Mouse (Mus musculus) small intestine, adult 2 months (tissue): ENCODE measurements around the gene Esyt1. TPM values are rescaled to one million over a fixed set of nuclear protein-coding genes. Genes with fewer than 3 reads are reported as not detected.
"Not testable (repeated sequence)": the region's sequence is repeated elsewhere in the genome, so short reads cannot be mapped to it uniquely, and the experiment has no call there.

Source experiments
- H3K27ac ChIP-seq: fragments of 200-500 bp; 2 replicates; pipeline ENCODE4 v1.5.1; 2012; ENCODE audit warnings: low read depth, low read length, control low read depth, inconsistent platforms; ENCODE audit not compliant: insufficient read depth
- H3K27me3 ChIP-seq: fragments of 200-500 bp; 2 replicates; pipeline ENCODE4 v1.6.1; 2012; ENCODE audit warnings: mild to moderate bottlenecking, moderate library complexity, low read length, inconsistent platforms; ENCODE audit not compliant: control insufficient read depth, insufficient read depth
- H3K36me3 ChIP-seq: fragments of 200-500 bp; 2 replicates; pipeline ENCODE4 v1.6.1; 2012; ENCODE audit warnings: mild to moderate bottlenecking, low read length, control low read depth, inconsistent platforms; ENCODE audit not compliant: control insufficient read depth, insufficient read depth
- H3K4me1 ChIP-seq: fragments of 200-500 bp; 2 replicates; pipeline ENCODE4 v1.6.1; 2012; ENCODE audit warnings: low read length, inconsistent platforms, mixed read lengths; ENCODE audit not compliant: control insufficient read depth, insufficient read depth, insufficient read length
- H3K4me3 ChIP-seq: fragments of 200-500 bp; 2 replicates; pipeline ENCODE4 v1.5.1; 2012; ENCODE audit warnings: low read depth, mild to moderate bottlenecking, control low read depth, inconsistent platforms, low read length, moderate library complexity
- CTCF ChIP-seq: fragments of 200-500 bp; IDR thresholded peaks from 2 replicates; pipeline ENCODE4 v1.5.1; 2012; ENCODE audit warnings: low read depth, mild to moderate bottlenecking, control low read depth, inconsistent platforms, low read length, moderate library complexity, mixed read lengths; ENCODE audit not compliant: insufficient replicate concordance, insufficient read length; ENCODE audit errors: extremely low read depth
- POLR2A ChIP-seq: fragments of 200-500 bp; IDR thresholded peaks from 2 replicates; pipeline ENCODE4 v1.6.1; 2012; ENCODE audit warnings: low read depth, mild to moderate bottlenecking, control low read depth, inconsistent platforms, low read length, moderate library complexity
- WGBS: fragments of 180-500 bp; shearing (Covaris S2); methylation state at CpG from one replicate; pipeline ENCODE4 v1.1.7; 2018; 5-methylcytosine and 5-hydroxymethylcytosine counted together
- polyA plus RNA-seq: library from polyadenylated mRNA; depleted of rRNA; stranded (reverse); fragments of >200 nt; gene quantifications from 2 replicates; pipeline ENCODE4 v1.2.3, GENCODE M21; 2012

The Esyt1 gene
- polyA plus RNA-seq, 1 experiment: 26.3 TPM

- H3K27me3 ChIP-seq: no peaks in the 10 kb centered on the region
- H3K4me1 ChIP-seq: peaks cover 16% of the 10 kb centered on the region
- TF ChIP-seq CTCF: no peak
- no peak for TF ChIP-seq POLR2A
- peaks cover 20% of the 10 kb centered on the region for H3K36me3 ChIP-seq
- peak overlapping the region; percentile 91 for H3K4me3 ChIP-seq
- WGBS: 34% methylated on average over 11 of the region's 11 CpGs
- peak overlapping the region; percentile 69 for H3K27ac ChIP-seq
These were observed 30.9 kb downstream of the Esyt1 start for GRCm38 (mm10) chr10:128494667-128495245.

DNA sequence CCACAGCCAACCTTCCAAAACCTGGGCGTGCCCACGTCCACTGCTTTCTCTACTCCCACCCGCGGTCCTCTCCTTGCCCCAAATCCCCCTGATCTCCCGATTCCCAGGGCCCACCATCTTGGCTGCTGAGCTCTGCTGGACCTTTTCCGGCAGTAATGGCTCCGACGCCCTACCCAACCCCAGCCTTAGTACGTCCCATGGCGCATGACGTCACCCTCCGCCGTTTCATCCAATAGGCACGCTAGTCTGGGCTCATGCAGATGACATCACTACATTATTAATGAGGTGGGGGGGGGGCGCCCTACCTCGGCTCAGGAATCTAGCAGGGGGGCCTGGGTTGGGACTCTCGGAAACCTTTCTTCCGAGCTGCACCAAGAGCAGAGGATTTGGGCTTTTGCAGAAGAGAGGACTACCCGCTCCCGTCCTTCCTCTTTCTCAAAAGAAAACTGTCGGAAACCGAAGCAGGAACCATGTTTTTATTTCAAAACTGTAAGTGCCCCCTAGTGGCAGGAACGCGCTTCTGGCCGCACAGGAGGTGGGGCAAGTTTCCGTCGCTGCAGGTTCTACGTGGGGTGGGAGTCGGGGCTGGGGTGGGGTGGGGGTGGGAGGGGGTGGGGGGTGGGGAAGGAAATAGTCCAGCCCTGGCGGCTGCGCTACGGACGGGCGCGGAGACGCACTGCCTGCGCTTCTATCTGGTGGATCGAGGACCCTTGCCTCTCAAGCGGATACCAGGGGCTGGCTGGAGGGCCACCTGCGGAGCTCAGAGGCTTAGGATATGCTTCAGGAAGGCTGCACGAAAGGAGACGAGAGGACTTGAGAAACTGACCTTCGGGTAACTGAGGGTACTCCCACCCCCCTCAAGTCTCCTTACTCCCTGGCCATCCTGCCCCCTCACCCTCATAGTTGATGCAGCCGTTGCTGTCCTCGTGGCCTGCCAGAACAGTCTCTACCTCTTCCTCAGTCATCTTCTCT is 31.7 kb downstream of the Esyt1 start, which contains the start of gene Myl6:
Myl6 (minus strand) TSS at position 451 of the 972 bp plus-strand sequence.
- TF ChIP-seq POLR2A (peak; percentile 97; the same call in 1 of the 2 replicates), CTCF (peak; percentile 94; the same call in 1 of the 2 replicates)
- peak within 1 kb of the TSS; percentile 97 for H3K27ac ChIP-seq
- H3K36me3 ChIP-seq: peaks cover 27% of the 10 kb centered on the region
- H3K4me3 ChIP-seq: peak within 1 kb of the TSS; percentile 91
- H3K4me1 ChIP-seq: peaks cover 16% of the 10 kb centered on the region
- no peaks in the 10 kb centered on the region for H3K27me3 ChIP-seq
- under 1% methylated on average over 45 of the region's 45 CpGs for WGBS

DNA sequence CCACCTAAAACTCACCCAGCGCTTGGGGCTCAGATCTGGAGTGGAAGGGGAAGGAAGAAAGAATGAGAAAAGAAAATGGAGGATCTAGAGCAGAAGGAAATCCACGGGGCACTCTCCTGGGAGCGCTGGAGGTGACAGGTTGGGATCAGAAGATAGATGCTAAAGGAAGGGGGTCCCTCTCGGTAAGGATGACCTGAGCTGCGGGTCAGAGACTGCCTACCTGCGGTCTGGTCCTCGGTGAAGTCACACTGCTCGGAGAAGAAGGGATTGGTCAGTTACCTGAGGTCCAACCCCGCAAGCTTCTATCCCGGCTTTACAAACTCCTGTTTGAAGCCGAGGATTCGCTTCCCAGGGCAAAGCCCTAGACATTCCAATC is 32.4 kb downstream of the Esyt1 start:
- H3K4me1 ChIP-seq: peaks cover 16% of the 10 kb centered on the region
- H3K27ac ChIP-seq: peak overlapping the region; percentile 97
- no peaks in the 10 kb centered on the region for H3K27me3 ChIP-seq
- WGBS: under 1% methylated on average over 12 of the region's 12 CpGs
- peaks cover 33% of the 10 kb centered on the region for H3K36me3 ChIP-seq
- TF ChIP-seq CTCF (no peak), POLR2A (no peak)
- H3K4me3 ChIP-seq: peak overlapping the region; percentile 91

GRCm38 (mm10) chr10:128492633-128493311 is 32.9 kb downstream of the Esyt1 start:
- H3K4me3 ChIP-seq: peak overlapping the region; percentile 91
- no peak; the same call in 1 of the 2 replicates for TF ChIP-seq POLR2A
- TF ChIP-seq CTCF: no peak
- H3K4me1 ChIP-seq: peaks cover 16% of the 10 kb centered on the region
- peaks cover 38% of the 10 kb centered on the region for H3K36me3 ChIP-seq
- no peaks in the 10 kb centered on the region for H3K27me3 ChIP-seq
- 3% methylated on average over 12 of the region's 12 CpGs for WGBS
- H3K27ac ChIP-seq: peak overlapping the region; percentile 97

DNA sequence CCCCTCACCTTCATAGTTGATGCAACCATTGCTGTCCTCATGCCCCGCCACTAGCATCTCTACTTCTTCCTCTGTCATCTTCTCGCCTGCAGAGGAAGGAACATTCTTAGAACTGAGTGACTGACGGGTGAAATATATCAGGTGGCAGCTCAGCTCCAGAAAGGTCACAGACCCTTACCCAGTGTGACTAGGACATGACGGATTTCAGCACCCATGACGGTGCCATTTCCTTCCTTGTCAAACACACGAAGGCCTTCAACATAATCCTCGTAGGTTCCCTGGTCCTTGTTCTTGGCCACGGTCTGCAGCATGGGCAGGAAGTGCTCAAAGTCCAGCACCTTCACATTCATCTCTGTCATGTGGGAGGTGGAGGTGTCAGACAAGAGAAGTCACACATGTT is 33.6 kb downstream of the Esyt1 start:
- peak overlapping the region; percentile 97 for H3K27ac ChIP-seq
- H3K36me3 ChIP-seq: peaks cover 44% of the 10 kb centered on the region
- peaks cover 16% of the 10 kb centered on the region for H3K4me1 ChIP-seq
- H3K27me3 ChIP-seq: not testable (repeated sequence)
- peak overlapping the region; percentile 91 for H3K4me3 ChIP-seq
- 21% methylated on average over 8 of the region's 8 CpGs for WGBS

DNA sequence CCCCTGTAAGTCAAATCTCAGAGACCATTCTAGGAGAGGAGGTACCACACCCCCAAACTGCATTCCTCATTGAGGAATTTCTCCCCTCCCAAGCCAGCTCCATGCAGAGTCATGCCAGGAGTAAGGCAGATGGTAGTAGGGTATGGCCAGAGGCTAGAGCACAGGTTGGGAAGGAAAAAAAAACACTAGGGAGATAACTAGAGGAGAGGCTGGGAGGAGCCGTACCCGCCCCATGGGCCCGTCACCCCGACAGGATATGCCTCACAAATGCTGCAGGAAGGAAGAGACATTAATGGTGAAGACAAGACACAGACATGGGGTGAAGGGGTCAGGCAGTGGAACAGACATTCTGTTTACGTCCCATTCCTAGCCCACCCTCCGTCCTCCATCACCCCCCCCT is 34.2 kb downstream of the Esyt1 start:
- Histone ChIP-seq H3K27ac (peak overlapping the region; percentile 97), H3K36me3 (peaks cover 47% of the 10 kb centered on the region), H3K4me3 (peak overlapping the region; percentile 91), H3K4me1 (peaks cover 16% of the 10 kb centered on the region), H3K27me3 (no peaks in the 10 kb centered on the region)
- WGBS: 25% methylated on average over 6 of the region's 6 CpGs
- TF ChIP-seq CTCF (0 out of 2 replicates have a peak, but pooled peaks have one; percentile 1), POLR2A (no peak)
